Mouse (Mus musculus): ENCODE measurements around the gene Nhsl1.
A peak's percentile ranks its signal among the peaks of the same experiment; 100 is the strongest.

Gene Nhsl1

DNA sequence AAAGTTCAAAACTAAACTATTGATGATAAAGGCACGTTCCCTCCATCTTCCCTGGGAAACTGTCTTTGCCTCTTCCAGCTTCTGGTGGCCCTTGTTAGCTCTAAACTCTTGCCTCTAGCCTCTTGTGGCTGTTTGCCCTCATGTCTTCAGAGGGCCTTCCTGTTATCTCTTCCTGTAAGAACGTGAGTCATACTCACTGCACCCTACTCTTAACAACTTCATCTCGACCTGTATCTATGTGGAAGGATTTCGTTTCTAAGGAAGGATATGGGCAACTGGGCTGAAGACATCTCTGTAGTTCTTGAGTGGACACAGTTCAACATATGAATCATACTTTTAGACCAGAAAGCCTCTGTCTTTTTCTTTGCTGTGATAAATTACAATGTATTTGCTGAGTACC, 173.2 kb downstream of the Nhsl1 start:
- no peak for DNase-seq

DNA sequence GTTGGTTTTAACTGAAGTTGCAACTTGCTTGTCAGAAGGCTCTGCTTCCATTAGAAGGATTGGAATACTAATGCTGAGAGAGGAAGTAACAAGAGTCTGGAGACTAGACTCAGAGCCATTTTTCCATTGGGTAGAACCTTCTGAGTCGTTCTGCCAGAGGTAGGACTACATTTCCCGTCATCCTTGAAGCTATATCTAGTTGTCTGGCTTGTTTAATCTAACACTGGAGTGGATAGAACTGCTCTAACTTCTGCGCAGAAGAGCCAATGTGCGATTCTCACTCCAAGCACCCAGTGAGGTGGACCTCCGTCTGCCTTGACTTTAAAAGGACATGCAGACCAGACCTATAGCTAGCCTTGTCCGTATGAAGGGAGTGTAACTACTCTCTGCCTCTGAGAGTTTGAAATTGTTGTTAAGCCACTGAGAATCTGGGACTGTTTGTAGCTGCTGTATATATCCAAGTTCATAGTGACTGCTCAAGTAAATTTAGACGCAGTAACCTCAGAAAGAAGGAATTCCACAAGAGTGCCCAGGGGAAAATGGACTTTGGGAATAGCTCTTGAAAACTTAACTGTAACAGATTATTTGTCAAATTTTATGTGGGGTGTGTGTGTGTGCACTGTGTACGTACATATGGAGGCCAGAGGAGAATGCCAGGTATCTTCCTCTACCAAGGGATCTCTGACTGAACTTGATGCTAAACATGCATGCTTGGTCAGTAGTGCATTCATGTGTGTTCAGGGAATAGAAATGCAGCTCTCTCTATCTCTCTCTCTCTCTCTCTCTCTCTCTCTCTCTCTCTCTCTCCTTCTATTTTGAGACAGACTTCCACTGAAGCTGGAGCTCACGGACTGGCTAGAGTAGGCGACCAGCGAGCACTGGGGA, 174.5 kb downstream of the Nhsl1 start:
- no peak for DNase-seq

DNA sequence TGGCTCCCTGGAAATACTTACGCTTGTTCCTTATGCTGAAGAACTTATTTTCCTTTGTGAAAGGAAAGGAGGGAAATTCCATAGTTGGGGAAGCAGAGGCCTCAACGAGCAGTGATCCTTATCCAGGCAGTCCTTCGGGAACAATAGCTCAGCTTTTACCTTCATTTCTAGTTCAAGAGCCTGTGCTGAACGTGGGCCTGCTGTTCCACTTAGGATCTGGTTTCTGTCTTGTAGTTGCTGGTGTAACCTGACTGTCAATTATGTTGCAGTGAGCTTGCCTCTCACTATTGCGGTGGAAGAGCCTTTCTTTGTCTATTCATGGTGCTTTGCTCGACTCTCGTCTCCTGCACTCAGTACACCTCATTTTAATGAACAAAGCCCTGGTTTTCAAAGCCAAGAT, 175.5 kb downstream of the Nhsl1 start:
- no peak for DNase-seq

DNA sequence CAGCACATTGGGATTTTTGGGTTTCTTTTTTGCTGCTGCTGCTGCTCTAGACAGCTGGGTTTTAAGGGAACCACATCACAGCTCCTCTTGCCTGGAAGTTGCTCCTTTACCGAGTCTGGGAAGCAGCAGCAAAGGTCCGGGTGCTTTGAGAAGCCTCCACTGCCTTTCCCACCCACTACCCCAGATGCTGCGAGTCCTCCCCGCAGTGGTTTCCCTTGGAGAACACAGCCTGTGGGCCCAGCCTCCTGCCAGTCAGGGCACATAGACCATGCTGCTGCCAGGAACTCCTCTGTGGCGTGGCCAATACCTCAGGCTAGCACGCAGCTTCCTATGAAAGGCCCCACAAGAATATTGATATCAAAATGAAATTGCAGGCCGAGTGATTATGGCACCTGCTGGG, 178.3 kb downstream of the Nhsl1 start:
- DNase-seq = no peak

DNA sequence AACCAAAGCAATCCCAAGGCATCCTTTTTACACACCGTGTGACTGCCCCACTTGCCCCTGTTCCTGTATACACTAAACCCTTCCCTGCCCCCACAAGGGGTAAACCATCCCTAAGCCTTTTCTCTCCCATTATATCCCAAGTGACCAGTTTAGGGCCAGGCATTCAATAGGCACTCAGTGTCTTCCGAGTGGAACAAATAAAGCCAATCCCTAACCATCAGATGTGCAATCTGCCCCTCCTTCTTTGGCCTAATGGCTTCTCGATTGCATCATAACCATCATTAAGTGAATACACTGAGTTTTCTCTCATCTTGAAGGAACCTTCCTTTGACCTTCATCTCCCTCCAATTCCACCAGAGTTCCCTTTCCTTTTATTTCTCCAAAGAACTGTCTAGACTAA, 183.2 kb downstream of the Nhsl1 start:
- no peak for DNase-seq

DNA sequence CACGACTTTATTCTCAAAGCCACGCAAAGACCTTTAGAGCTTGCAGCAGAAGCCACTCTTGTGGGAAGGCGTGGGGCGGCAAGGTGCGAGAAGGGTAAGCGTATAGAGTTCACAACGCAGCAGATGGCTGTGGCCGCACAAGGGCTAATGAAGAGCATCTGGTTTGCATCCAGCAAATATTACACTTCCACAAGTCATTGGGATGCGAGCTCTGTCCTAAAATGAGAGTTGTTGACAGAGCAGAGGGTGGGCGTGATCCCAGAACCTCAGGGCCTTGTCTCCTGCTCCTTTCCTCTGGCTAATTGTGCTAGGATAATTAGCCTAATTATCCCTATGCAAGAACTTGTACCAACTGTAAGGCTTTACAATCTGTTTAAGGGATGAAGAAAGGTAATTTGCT, 186.9 kb downstream of the Nhsl1 start:
- no peak for DNase-seq

DNA sequence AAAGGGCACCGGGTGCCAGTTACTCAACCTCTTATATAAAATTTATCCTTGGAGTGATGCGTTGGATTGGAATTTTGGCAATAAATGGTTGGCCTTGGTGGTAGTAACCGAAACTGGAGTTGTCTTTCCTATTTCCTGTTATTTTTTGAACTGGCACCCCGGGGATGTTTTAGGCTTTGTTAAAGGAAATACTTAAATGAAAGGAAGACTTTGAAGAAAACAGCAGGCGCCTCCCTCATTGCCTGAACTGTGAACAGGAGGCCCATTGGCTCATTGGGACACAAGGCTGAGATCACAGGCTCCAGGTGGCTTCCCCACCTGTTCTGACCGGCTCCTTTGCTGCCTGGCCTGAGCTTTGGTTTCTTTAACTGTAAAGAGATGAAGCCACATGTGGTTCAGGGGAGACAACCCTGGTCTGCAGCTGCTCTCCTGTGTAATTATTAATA, 187.7 kb downstream of the Nhsl1 start:
- no peak for DNase-seq

DNA sequence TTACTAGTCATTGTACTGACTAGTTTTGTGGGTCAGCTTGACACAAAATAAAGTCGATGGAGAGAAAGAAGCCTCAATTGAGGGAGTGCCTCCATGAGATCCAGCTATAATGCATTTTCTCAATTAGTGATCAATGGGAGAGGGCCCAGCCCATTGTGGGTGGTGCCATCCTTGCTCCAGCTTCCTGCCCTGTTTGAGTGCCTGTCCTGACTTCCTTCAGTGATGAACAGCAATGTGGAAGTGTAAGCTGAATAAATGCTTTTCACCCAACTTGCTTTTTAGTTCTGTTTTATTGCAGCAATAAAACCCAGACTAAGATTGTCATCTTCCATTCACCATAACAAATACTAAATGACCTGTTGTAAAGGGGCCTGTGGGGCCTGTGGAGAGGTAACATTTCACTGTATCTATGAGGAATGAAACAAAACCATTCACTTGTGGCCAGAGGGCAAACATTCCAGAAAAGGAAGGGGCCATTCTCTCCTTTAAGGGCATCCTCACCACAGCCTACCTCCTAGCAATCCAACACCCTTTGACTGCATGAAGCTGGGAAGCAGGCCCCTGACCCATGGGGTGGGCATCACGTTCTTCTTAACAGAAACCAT, 189.2 kb downstream of the Nhsl1 start:
- no peak for DNase-seq

DNA sequence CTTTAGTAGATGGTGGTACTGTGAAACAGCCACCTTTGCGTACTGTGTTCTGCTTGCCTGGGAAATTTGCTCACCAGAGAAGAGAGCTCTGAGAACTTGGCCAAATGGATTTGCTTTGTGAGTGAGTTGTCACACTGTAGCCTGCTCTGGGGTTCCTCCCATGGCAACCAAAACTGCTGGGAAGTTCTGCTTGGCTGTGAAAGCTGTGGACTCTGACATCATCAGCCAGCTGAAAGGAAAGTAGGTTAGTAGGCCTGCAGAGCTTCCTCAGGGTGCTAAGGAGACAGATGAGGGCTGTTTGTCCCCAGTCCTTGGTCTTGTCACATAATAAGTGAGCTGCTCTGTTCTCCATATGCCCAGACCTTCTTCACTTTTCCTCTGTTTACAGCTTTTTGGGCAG, 189.8 kb downstream of the Nhsl1 start:
- DNase-seq = no peak

DNA sequence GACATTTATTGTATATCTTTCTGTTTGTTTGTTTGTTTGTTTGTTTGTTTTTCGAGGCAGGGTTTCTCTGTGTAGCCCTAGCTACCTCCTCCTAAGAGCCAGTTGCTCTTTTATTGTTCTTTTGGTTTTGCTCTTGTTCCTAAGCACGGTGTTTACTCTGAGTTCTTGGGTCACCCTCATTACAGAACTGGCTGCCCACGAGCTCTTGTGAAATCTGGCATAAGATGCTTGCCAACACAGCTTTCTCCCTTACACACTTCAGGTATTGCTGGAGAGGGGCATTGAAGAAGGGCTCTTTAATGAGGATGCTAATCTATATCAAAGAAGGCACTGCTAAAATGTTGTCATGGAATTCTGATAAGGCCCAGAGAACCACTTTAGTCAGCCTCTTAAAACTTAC, 191.9 kb downstream of the Nhsl1 start:
- DNase-seq = no peak

DNA sequence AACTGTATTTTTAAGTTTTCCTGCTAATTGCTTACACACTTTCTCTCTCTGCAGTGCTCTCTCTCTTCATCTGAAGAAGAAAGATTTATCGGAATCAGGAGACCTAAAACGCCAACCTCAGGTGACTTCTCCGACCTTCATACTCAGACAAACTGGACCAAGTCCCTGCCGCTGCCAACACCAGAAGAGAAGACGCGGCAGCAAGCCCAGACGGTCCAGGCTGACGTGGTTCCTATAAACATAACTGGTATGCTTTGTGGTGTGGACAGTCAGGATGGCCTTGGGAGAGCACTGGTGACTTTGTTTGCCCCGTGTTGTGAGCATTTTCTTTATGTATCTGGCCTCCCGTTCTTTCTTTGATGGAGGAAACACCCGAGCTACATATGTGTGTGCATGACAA, 192.7 kb downstream of the Nhsl1 start:
- DNase-seq = no peak

DNA sequence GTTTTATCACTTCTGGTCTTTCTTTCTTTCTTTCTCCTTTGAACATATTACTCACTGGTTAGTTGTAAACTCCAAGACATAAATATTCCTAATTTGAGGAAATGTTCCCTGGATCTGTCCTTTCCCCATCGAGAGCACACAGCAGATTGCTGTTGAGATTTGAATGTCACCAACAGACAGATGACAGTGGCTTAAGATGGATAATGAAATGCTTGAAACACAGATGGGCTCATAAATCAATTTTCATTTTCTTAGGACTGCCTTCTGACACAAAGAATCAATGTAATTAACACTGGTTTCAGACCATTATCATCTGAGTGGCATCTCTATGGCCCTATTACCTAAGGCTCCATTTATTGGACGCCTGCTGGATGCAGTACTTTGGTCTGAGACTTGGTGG, 203.8 kb downstream of the Nhsl1 start:
- no peak for DNase-seq

DNA sequence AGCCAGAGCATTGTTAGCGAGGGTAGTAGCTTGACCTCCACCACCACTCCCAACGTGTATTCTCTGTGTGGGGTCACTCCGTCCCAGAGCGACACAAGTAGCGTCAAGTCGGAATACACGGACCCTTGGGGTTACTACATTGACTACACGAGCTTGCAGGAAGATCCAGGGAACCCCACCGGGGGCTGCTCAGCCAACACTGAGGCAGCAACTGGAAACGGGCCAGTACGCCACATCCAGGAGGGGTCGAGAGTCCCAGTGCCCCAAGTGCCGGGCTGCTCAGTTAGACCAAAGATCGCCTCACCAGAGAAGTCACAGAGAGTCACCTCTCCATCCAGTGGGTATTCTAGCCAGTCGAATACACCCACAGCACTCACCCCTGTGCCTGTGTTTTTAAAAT, 206.5 kb downstream of the Nhsl1 start:
- no peak for DNase-seq

DNA sequence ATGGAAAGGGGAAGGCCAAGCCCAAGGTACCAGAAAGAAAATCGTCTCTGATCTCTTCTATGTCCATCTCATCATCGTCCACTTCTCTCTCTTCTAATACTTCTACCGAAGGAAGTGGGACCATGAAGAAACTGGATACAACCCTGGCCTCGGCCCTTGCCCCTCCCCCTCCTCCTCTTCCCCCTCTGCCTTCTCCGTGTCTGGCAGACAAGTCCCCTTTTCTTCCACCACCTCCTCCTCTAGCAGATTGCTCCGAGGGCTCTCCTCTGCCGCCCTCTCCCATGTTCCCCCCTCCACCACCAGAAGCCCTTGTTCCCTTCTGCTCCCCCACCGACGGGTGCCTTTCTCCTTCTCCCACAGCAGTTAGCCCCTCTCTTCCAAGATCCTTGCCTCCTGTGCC, 206.9 kb downstream of the Nhsl1 start:
- DNase-seq = no peak

DNA sequence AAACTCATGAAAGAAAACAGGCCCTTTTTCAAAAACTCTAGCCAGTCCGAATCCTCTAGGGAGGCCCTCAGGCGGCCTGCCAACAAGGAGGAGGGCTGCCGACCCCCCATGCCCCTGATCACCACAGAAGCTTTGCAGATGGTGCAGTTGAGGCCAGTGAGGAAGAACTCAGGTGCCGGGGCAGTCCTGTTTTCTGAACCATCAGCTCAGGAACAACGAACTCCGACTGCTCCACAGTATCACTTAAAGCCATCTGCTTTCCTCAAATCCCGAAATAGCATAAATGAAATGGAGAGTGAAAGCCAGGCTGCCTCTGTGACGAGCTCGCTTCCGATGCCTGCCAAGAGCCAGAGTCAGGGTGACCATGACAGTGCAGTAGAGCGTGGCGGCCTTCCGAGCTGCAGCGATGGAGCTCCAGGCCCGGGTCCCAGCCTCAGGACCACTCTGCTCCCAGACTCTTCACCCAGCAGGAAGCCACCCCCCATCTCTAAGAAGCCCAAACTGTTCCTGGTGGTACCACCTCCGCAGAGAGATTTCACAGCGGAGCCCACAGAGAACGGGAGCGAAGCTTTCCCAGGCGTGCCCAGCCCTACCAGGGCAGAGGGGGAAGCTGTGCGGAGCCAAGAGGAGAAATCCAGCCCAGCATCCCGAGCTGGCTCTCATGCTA, 207.5 kb downstream of the Nhsl1 start:
- DNase-seq = peak; percentile 28

DNA sequence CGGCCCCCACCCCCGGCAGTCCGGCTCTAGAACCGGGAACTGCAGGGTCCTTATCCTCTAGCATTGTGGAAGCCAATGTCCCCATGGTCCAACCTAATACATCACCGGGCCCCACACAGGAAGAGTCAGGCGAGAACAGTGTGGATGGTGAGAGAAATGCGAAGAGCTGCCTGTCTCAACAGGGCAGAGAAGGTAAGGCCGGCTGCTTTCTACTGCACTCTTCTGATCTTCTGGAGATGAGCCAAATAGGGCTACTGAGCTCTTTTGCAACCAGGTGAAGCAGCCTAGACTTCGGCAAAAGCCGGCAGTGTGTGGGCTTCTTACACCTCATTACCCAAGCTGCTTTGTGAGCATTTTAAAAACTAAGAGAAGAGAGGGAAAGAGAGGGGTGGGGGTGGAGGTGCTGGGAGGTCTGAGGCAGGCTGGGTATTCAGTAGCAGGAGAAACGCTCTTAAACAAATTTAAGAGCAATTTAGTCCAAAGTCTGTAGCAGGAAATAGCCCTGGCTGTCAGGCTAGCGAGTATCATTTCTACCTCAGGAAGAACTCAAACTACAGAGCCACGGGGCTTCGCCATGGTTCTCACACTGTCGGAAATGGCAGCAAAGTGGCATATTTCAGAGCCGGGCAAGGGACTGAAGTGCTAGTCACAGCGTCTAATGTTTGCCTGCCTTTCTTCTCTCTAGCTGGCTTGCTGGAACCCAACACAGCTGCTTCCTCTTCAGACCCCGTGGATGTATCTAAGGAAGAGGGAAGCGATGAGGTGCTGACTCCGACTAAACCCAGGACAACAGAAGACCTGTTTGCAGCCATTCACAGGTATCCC, 208.3 kb downstream of the Nhsl1 start:
- peak; percentile 38 for DNase-seq

DNA sequence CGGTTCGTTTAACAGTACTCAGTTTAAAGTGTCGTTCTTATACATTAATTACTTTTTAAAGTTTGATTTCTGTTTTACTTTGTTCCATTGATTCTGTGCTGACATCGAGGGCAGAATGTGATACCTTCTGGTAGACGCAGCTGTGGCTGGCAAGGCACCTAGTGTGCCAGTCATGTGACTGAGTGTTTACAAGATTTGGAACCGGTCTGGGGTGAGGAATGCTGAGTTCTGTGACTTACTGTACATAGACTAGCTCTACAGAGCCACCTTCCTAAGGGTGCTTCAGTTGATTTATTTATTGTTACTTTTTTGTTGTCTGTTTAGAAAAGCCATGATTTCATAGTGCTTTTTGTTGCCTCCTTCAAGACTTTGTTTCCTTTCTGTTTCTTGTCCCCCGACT, 209.0 kb downstream of the Nhsl1 start:
- DNase-seq = peak; percentile 52

DNA sequence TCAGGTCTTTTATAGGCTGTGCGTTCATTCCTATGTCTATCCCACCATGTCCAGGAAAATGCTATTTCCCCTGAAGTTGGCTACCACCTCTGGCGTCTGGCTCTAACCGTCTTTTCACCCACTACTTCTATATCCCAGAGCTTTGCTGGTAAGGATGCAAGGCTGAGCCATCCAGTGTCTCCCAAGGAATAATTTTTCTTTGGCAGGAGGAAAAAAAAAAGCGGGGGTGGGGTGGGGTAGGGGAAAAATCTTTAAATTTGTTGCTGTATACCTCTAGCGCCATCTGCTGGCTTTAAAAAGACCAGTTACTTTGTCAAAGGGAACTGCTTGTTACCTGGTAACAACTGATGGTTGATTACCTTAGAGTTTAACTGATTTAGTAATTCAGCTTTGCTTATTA, 209.7 kb downstream of the Nhsl1 start:
- DNase-seq = no peak

DNA sequence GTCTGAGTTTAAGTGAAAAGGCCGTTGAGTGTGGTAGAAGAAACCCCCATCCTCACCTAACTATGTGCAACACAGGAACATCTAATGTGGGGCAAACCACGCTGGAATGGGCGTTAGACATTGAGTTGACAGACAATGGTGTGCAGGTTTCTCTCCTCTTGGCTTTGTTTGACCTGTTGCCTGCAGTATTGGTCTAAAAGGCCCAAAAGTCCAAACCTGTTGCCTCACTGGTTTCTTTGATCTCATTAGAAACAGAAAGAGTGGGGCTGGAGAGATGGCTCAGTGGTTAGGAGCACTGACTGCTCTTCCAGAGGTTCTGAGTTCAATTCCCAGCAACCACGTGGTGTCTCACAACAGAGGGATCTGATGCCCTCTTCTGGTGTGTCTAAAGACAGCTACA, 210.4 kb downstream of the Nhsl1 start:
- DNase-seq = no peak

DNA sequence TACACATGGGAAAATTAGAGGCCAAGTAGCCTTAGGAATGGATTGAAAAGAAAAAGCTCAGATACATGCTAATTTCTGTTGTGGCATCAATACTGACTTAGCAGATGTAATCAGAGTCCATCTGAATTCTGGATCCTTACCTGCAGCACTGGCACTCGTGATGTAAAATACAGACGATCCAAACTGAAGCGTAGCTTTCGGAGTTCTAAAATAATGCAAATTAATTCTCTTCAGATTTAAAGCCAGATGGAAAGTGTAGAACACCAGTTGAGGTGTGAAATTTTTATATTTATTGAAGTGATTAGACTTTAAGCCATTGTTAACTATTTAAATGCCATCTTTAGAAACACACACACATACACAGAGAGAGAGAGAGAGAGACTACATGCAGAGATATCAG, 211.4 kb downstream of the Nhsl1 start:
- no peak for DNase-seq

DNA sequence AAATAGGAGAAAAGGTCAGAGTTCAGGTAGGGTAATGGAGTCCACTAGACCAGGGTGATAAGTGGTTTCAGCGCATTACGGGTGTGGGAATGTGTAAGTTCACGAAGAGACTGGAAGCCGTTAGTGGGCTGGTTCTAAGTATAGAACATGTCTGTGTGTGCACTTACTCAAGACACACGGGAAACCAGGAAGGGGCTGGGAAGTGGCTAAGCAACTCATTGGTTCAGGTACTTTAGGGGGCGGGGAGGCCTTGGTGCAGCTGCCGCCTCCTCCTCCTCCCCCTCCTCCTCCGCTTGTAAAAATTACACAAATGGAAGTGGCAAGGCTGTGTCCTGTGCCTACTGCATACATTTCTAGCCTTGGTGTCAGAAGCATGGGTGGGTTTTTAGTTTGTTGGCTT, 213.5 kb downstream of the Nhsl1 start:
- no peak for DNase-seq

DNA sequence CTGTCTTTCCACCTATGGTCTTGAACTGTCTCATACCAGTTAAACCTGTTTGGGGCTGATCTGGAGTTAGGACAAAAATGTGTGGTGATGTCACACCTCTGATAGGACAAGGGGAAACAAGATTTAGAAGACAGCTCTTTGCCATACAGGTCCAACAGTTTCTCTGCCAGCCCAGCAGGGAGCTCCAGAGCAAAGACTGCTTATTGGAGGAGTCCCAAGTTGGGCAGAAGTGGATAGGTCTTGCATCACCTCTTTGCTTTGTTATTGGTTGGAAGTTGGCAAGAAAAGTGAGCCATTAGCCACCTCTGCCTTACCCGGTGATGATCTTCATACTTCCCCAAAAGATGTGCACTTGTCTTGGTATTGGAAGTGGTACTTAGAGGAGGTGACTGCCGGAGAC, 218.1 kb downstream of the Nhsl1 start:
- no peak for DNase-seq

DNA sequence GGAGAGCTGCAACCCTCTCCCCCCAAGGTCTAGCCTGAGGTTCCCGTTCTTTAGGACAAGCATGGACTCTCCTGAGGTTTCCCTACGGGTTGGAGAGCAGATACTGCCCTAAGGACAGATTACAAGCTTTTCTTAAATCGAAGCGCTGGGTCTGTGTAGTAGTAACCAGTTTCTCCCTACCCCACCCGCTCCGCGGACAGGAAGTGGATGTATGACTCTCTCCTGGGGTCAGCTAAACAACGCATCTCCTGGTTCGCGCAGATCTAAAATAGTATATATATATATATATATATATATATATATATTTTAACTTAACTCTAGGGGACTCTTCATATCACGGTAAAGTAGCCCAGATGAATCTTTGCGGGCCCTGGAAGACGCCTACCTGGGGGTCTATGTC, 226.5 kb downstream of the Nhsl1 start:
- DNase-seq = no peak

All from kidney, adult 18-20 months (tissue).